Mouse (Mus musculus) lung, postnatal 14 days (tissue): ENCODE data around the gene Sgf29.

Experiments
- DNase-seq: peaks from one replicate; pipeline ENCODE4 v3.0.0; 2021

The Sgf29 gene

DNA sequence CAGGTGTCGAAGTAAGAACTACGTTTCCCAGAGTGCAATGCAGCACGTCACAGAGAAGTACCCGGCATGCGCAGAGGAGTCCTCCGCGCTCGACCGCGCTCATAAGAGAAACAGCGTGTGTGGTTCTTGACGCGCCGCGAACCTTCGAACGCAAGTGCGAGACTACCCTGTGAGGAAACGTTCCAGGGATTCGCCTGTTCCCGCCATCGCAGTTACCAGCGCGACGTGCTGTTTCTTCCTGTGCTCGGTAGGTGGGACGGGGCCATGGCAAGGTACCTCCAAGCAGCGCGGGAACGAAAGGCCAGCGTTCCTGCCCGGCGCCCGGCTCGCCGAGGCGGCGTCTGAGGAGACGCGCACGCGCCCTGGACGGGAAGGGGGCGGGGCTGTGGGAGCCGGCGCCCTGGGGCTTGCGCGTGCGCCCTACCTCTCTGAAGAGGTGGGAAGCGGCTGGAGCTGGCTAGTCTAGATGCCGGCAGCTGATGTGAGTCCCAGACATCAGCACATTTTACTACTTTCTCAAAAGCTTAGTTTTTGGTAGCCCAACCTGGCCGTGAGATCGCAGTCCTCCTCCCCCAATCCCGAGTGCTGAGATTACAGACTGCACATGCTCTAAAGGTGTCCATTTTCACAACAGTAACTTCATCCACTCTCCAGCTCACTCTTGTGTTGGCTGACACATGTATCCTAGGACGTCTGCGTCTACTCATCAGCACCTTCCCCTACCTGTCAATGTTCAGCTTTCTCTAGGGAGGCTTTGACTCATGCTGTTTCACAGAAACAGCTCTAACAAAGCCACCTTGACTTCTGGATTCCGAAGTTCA lies at the start of gene Sgf29:
TSS of gene Sgf29 (plus strand) at position 79 of the 821 bp plus-strand sequence.
- DNase-seq: peak; percentile 96

DNA sequence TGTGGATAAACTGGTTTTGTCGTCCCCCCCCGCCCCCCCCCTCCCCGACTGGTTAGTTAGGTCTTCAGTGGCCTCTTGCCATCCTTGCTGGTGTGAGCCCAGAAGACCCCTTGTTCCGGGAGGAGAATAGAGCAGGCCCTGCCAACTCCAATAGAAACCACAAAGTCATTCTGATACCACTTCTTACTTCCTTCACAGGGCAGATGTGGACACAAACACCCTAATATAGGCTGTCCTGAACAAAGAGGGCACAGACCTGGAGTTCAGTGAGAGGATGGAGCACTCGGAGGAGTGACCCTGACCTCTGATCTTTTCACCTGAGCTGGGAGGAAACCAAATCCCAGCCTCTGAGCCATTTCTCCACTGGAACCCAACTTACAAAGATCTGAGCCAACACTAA lies 47.2 kb upstream of the Sgf29 start:
- DNase-seq: no peak

- DNase-seq: no peak
These were observed 46.5 kb upstream of the Sgf29 start for GRCm38 (mm10) chr7:126602650-126603049.

DNA sequence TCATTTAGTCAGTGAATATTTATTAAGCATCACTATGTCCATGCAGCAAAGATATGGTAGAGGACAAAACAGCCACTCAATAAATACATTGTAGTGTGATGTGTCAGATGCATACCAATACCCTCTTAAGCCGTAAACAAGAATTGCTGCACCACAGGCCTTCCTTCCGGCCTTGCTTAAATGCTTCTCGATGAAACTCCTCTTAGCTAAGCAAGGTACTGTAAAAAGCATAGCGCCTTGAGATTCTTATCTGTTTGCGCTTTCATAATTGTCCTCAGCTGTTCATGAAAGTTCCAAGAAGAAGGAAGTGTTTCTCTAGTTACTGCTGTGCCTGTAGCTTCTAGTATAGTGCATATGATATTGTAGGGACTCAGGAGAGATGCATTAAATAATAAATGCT lies 42.5 kb upstream of the Sgf29 start:
- DNase-seq: no peak

GRCm38 (mm10) chr7:126607064-126607463 lies 42.0 kb upstream of the Sgf29 start:
- peak; percentile 64 for DNase-seq

DNA sequence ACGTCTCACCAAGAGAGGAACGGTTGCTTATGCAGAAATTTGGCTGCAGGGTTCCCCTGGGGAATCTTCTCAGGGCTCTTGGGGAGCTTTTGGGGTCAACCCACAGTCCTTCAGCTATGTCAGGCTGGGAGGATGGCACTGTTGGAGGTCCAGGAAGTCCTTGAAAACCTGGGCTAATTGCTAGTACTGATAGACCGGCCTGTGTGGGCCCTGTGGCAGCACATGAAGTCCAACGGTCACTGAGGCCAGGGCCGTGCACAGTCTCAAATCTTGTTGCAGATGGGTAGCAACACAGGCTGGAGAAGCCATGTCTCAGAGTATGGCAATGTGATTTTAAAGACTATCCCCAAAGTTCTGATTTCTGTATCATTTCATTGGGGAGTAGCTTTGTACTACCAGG lies 41.3 kb upstream of the Sgf29 start:
- DNase-seq: no peak

DNA sequence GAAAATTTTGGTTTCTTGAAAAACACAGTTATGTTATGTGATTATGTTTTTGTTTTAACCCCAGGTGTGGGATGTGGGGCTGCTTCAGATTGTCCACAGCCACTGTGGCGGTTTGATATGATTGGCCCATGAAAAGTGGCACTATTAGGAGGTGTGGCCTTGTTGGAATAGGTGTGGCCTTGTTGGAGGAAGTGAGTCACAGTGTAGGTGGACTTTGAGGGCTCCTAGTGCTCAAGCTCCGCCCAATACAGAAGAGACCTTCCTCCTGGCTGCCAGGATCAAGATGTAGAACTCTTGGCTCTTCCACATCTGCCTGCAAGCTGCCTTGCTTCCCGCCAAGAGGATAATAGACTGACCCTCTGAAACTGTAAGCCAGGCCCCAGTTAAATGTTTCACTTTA lies 36.4 kb upstream of the Sgf29 start:
- DNase-seq: no peak

DNA sequence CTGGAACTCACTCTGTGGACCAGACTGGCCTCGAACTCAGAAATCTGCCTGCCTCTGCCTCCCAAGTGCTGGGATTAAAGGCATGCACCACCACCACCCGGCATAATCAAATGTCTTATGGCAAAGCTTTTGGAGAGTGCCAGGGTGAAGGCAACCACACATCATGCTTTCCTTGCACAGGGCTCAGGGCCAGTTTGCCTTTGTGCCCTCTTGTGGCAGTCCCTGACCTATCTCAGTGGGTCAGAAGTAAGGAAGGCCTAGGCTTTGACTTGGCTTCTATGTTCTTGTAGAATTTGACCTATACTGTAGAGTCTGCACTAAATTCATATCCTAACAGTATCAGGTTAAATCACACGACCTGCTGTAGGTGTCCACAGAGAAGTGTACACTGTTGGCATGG lies 32.4 kb upstream of the Sgf29 start:
- no peak for DNase-seq

GRCm38 (mm10) chr7:126619559-126620275 lies 29.4 kb upstream of the Sgf29 start:
- DNase-seq: no peak

- peak; percentile 57 for DNase-seq
These were observed 27.4 kb upstream of the Sgf29 start for GRCm38 (mm10) chr7:126621452-126622359.

DNA sequence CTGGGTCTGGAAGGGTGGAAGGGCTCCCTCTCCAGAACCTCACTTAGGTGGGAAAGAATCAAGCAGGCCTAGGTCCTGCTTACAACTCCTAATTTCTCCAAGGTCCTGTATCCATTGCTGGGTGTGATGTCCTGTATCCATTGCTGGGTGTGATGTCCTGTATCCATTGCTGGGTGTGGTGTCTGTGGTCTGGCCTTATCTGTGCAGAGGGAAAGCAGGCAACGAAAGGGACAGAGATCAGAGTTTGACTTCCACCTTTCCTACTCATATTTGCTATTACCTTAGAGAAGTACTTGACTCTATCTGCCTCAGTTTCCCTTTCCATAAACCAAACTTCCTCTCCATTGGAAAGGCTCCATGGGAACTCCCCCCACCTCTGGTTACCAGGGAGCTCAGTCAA lies 25.7 kb upstream of the Sgf29 start:
- DNase-seq: no peak

- DNase-seq: peak; percentile 23
These were observed 24.3 kb upstream of the Sgf29 start for GRCm38 (mm10) chr7:126624774-126625173.

DNA sequence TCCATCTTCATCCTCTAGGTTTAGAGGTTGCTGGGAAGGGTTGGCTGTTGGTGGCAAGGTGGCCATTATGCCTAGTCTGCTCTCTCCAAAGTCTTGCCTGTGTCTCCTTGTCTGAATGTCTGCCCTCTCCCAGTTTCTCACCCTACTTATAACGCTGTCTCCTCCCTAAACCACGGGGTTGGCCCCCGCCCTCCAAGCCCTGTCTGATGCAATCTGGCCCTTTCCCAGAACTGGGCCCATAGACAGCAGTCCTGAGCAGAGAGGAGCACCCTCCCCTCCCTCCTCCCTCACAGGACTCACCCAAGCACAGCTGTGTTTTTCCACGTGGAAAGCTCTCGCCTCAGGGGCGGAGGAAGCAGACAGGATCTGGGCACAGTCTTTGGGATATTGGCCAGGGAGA lies 23.7 kb upstream of the Sgf29 start:
- peak; percentile 89 for DNase-seq

GRCm38 (mm10) chr7:126625807-126626600 lies 23.1 kb upstream of the Sgf29 start:
- no peak for DNase-seq

DNA sequence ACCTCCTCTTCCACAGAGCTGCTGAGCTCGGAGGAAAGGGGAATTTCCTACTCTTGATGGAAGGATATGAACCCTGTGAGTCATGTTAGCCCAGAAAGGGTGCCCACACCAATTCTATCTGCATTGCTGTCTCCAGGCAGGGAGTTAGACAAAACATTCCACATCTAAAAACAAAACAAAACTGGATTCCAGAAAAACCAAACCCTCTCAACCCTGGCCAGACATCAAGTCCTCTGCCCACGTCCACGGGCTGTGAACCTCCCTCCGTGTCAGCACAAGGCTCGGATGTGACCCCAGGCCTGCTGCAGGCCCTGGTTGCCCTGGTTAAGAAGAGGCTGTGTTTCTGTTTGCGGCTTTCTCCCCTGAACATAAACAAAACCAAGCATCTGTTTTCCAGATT lies 21.0 kb upstream of the Sgf29 start:
- DNase-seq: peak; percentile 13

GRCm38 (mm10) chr7:126629915-126630314 lies 19.2 kb upstream of the Sgf29 start:
- no peak for DNase-seq

DNA sequence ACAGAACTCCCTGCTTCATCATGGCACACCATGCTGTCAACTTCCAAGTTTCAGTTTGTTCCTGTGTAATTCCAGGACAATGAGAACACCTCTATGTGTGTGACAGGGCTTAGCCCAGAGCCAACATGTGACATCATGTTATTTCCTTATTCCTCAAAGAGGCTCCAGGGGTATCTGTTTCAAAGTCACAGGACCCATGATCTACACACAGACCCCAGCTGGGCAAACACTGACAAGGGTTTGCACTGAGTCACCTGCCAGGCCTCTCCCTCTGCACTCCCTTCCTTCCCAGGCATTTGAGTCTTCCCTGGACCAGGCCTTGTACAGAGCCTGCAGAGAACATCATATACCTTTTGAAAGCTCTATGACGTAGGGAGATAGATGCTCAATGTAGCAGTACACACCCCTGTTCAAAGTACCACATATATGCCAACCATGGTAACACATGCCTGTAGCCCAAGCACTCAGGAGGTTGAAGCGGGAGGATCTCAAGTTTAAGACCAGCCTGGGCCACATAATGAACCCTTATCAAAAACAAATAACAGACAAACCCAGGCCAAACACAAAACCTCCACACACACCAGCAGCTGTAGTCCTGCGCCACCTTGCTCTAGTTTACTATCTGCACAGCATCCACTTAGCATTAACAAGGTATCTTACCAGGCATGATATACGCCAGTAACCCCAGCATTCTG lies 18.1 kb upstream of the Sgf29 start, which contains the start of gene Nupr1:
TSS of gene Nupr1 (minus strand) at position 38 of the 695 bp plus-strand sequence.
- no peak for DNase-seq

GRCm38 (mm10) chr7:126632478-126632877 lies 16.6 kb upstream of the Sgf29 start:
- no peak for DNase-seq

DNA sequence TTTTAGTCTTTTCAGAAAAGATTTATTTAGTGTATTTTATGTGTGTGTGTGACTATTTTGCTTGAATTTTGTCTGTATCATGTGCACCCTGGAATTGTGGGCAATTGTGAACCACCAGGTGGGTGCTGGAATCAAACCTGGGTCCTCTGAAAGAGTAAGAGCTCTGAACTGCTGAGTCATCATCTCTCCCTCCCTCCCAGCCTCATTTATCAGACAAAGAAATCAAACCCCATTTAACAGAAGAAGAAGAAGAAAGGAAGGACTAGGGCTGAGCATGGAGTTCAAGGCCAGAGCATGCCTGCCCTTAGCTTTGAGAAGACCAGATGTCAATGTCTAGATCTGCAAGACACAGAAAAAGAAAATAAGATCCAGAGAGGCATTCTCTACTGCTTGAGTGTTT lies 13.7 kb upstream of the Sgf29 start:
- DNase-seq: no peak

GRCm38 (mm10) chr7:126636733-126637520 lies 12.2 kb upstream of the Sgf29 start:
- DNase-seq: peak; percentile 56
